Mouse (Mus musculus) olfactory bulb, adult 2 months (tissue): Measurements from ENCODE around the gene Lsg1.

Experiments
- CTCF ChIP-seq: fragments of 200-500 bp; IDR thresholded peaks from 2 replicates; pipeline ENCODE4 v1.5.1; 2012; ENCODE audit warnings: low read depth, mild to moderate bottlenecking, low read length, moderate library complexity; ENCODE audit not compliant: insufficient read depth
- POLR2A ChIP-seq: fragments of 200-500 bp; IDR thresholded peaks from 2 replicates; pipeline ENCODE4 v1.6.1; 2012; ENCODE audit warnings: mild to moderate bottlenecking, low read depth, low read length, moderate library complexity; ENCODE audit not compliant: insufficient read depth

- TF ChIP-seq CTCF (no peak), POLR2A (no peak)
Observed at GRCm38 (mm10) chr16:30607868-30608267, 20.5 kb upstream of the Lsg1 start.
